Mouse (Mus musculus) lung, postnatal 0 days (tissue): ENCODE results near the gene Dzip1. TPM values are rescaled to one million over a fixed set of nuclear protein-coding genes. Genes with fewer than 3 reads are reported as not detected.
A peak's percentile ranks its signal among the peaks of the same experiment; 100 is the strongest.

Experiments used
- ATAC-seq: fragments of 200-750 bp; cut with Nextera tagmentation; 2 replicates; pipeline ENCODE4 v1.8.0; 2017; ENCODE audit warnings: moderate library complexity
- DNase-seq: peaks from one replicate; pipeline ENCODE4 v3.0.0-alpha.2; 2016; ENCODE audit warnings: low spot score
- H3K27ac ChIP-seq: fragments of 300-500 bp; sonication (generic); 2 replicates; pipeline ENCODE4 v1.5.1; 2014; ENCODE audit warnings: antibody characterized with exemption, mild to moderate bottlenecking, low read length, mixed read lengths
- H3K27me3 ChIP-seq: fragments of 300-500 bp; sonication (generic); replicated peaks from 2 replicates; pipeline ENCODE4 v1.6.1; 2014; ENCODE audit warnings: low read length, mixed read lengths; ENCODE audit not compliant: insufficient read depth
- H3K36me3 ChIP-seq: fragments of 300-500 bp; sonication (generic); 2 replicates; pipeline ENCODE4 v1.6.1; 2014; ENCODE audit warnings: low read length, mixed read lengths; ENCODE audit not compliant: insufficient read depth
- H3K4me1 ChIP-seq: fragments of 300-500 bp; sonication (generic); 2 replicates; pipeline ENCODE4 v1.6.1; 2014; ENCODE audit warnings: antibody characterized with exemption, low read depth, low read length, mixed read lengths; ENCODE audit not compliant: insufficient read depth
- H3K4me2 ChIP-seq: fragments of 300-500 bp; sonication (generic); replicated peaks from 2 replicates; pipeline ENCODE4 v1.6.1; 2014; ENCODE audit warnings: low read depth, mild to moderate bottlenecking, low read length, moderate library complexity, mixed read lengths
- H3K4me3 ChIP-seq: fragments of 300-500 bp; sonication (generic); 2 replicates; pipeline ENCODE4 v1.5.1; 2014; ENCODE audit warnings: low read depth, low read length
- H3K9ac ChIP-seq: fragments of 300-500 bp; sonication (generic); replicated peaks from 2 replicates; pipeline ENCODE4 v1.6.1; 2014; ENCODE audit warnings: low read depth, mild to moderate bottlenecking
- H3K9me3 ChIP-seq: fragments of 300-500 bp; sonication (generic); 2 replicates; pipeline ENCODE4 v1.6.1; 2016; ENCODE audit warnings: low read length, mixed read lengths
- CTCF ChIP-seq: IDR thresholded peaks from 2 replicates; pipeline ENCODE4 v1.5.1; 2016; ENCODE audit warnings: antibody characterized with exemption, mild to moderate bottlenecking
- EP300 ChIP-seq: IDR thresholded peaks from 2 replicates; pipeline ENCODE4 v1.6.1; 2016; ENCODE audit warnings: antibody characterized with exemption, mild to moderate bottlenecking, control low read depth
- WGBS: fragments of 180-500 bp; shearing (Covaris S2); extraction: QIAGEN DNeasy Blood & Tissue Kit; methylation state at CpG from one replicate; pipeline ENCODE4 v1.1.7; 2014; 5-methylcytosine and 5-hydroxymethylcytosine counted together
- polyA plus RNA-seq: library from polyadenylated mRNA; unstranded; fragments of >200 nt; fragmentation: Nextera tagmentation; extraction: Ambion mirVana; gene quantifications from 2 replicates; pipeline ENCODE4 v1.2.1, GENCODE M21; 2015

Gene Dzip1
- polyA plus RNA-seq, 1 experiment from 2014 or later, result 4.0 TPM

GRCm38 (mm10) chr14:118838556-118839120 is 86.6 kb downstream of the Dzip1 start:
- WGBS, result 53% methylated on average over 8 of the region's 8 CpGs
- no peaks in the 10 kb centered on the region for H3K9me3 ChIP-seq
- no peak for ATAC-seq
- H3K4me3 ChIP-seq, result no peak overlapping the region
- no peak overlapping the region for H3K4me2 ChIP-seq
- no peak overlapping the region for H3K9ac ChIP-seq
- no peak for TF ChIP-seq EP300
- TF ChIP-seq CTCF, result no peak
- H3K4me1 ChIP-seq, result no peaks in the 10 kb centered on the region
- H3K36me3 ChIP-seq, result no peaks in the 10 kb centered on the region
- H3K27me3 ChIP-seq, result no peaks in the 10 kb centered on the region
- H3K27ac ChIP-seq, result no peak overlapping the region
- no peak for DNase-seq

GRCm38 (mm10) chr14:118836754-118837153 is 88.5 kb downstream of the Dzip1 start:
- Histone ChIP-seq H3K27ac (no peak overlapping the region), H3K4me3 (no peak overlapping the region), H3K4me2 (no peak overlapping the region), H3K9ac (no peak overlapping the region), H3K36me3 (no peaks in the 10 kb centered on the region), H3K4me1 (no peaks in the 10 kb centered on the region), H3K9me3 (no peaks in the 10 kb centered on the region), H3K27me3 (no peaks in the 10 kb centered on the region)
- 75% methylated on average over 7 of the region's 7 CpGs for WGBS
- no peak for TF ChIP-seq CTCF
- no peak for TF ChIP-seq EP300
- DNase-seq (no peak), ATAC-seq (no peak)

DNA sequence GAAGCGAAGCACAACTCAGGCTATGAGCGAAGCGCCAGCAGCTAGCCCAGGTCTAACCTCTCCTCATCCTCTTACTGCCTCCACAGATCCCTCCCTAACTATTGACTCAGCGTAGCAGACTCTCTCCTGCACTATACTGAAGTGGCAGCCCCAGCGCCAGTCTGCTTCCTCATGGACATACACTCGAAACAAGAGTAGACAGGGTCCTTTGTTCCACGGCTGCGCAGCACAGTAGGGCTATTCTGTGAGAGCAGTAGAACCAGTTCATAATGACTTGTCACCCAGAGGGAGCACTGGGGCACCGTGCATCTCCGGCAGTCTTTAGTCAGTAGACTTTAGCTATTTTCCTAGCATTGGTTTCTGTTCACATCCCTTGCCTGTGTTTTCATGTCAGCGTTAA is 89.1 kb downstream of the Dzip1 start:
- peak; percentile 87 for ATAC-seq
- WGBS, result 63% methylated on average over 11 of the region's 11 CpGs
- Histone ChIP-seq H3K9me3 (no peaks in the 10 kb centered on the region), H3K4me1 (no peaks in the 10 kb centered on the region), H3K27ac (no peak overlapping the region), H3K4me2 (0 out of 2 replicates have a peak overlapping the region, but pooled peaks have one; percentile 5), H3K4me3 (no peak overlapping the region), H3K36me3 (no peaks in the 10 kb centered on the region), H3K27me3 (no peaks in the 10 kb centered on the region), H3K9ac (no peak overlapping the region)
- DNase-seq, result peak; percentile 64
- no peak for TF ChIP-seq CTCF
- no peak for TF ChIP-seq EP300

GRCm38 (mm10) chr14:118834313-118834712 is 90.9 kb downstream of the Dzip1 start:
- no peak overlapping the region for H3K9ac ChIP-seq
- ATAC-seq (no peak), DNase-seq (no peak)
- no peak overlapping the region for H3K4me2 ChIP-seq
- no peak for TF ChIP-seq EP300
- no peak for TF ChIP-seq CTCF
- H3K36me3 ChIP-seq, result no peaks in the 10 kb centered on the region
- H3K4me3 ChIP-seq, result no peak overlapping the region
- WGBS, result 9% methylated on average over 7 of the region's 7 CpGs
- H3K4me1 ChIP-seq, result no peaks in the 10 kb centered on the region
- H3K27ac ChIP-seq, result no peak overlapping the region
- no peaks in the 10 kb centered on the region for H3K9me3 ChIP-seq
- H3K27me3 ChIP-seq, result no peaks in the 10 kb centered on the region

DNA sequence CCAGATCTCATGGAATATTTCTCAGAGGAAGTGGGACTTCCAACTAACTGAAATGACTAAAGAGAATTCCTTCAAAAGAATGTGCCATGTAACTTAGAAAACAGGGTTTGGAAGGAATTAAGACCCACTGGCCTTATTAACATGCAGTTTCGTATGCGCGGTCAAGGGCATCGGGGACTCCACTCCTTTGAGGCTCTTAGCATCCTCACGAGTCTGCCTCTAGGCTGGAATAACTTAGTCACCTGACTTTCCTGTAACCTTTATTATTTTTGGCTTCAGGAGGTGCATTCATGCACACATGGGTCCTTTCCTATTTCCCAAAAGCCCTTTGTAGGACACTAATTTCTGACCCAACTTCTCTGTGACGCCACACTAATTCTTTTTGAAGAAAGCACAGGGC is 92.0 kb downstream of the Dzip1 start:
- 88% methylated on average over 6 of the region's 6 CpGs for WGBS
- TF ChIP-seq CTCF (no peak), EP300 (no peak)
- Histone ChIP-seq H3K27me3 (no peaks in the 10 kb centered on the region), H3K4me1 (no peaks in the 10 kb centered on the region), H3K27ac (no peak overlapping the region), H3K4me3 (no peak overlapping the region), H3K9ac (no peak overlapping the region), H3K36me3 (no peaks in the 10 kb centered on the region), H3K4me2 (no peak overlapping the region), H3K9me3 (no peaks in the 10 kb centered on the region)
- DNase-seq (no peak), ATAC-seq (no peak)

DNA sequence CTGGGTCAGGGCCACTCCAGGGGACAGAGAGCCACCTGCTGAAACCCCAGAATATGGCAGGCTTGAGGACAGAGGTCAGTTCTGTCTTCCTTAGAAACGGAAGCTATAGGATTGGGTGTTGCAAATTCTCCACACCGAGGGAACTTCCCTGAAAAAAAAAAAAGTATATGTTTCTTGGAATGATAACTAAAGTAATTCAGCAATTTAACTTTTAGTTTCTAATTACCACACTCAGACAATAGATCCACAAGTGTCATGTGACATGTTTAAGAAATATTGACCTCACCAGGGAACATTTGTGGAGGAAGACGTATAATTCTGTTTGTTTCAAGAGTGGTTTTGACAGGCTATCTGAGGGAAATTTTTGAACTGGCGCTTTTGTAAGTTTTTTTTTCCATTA is 93.7 kb downstream of the Dzip1 start:
- ATAC-seq (no peak), DNase-seq (no peak)
- H3K27me3 ChIP-seq, result no peaks in the 10 kb centered on the region
- WGBS, result 62% methylated on average over 4 of the region's 4 CpGs
- H3K9ac ChIP-seq, result no peak overlapping the region
- H3K4me3 ChIP-seq, result no peak overlapping the region
- H3K27ac ChIP-seq, result no peak overlapping the region
- H3K4me1 ChIP-seq, result no peaks in the 10 kb centered on the region
- TF ChIP-seq EP300, result no peak
- peak; percentile 27 for TF ChIP-seq CTCF
- H3K36me3 ChIP-seq, result no peaks in the 10 kb centered on the region
- no peak overlapping the region for H3K4me2 ChIP-seq
- no peaks in the 10 kb centered on the region for H3K9me3 ChIP-seq
